Mouse (Mus musculus) small intestine, adult 2 months (tissue): ENCODE data around the gene Cst7.

Experiments
- CTCF ChIP-seq: fragments of 200-500 bp; IDR thresholded peaks from 2 replicates; pipeline ENCODE4 v1.5.1; 2012; ENCODE audit warnings: low read depth, mild to moderate bottlenecking, control low read depth, inconsistent platforms, low read length, moderate library complexity, mixed read lengths; ENCODE audit not compliant: insufficient replicate concordance, insufficient read length; ENCODE audit errors: extremely low read depth
- POLR2A ChIP-seq: fragments of 200-500 bp; IDR thresholded peaks from 2 replicates; pipeline ENCODE4 v1.6.1; 2012; ENCODE audit warnings: low read depth, mild to moderate bottlenecking, control low read depth, inconsistent platforms, low read length, moderate library complexity

DNA sequence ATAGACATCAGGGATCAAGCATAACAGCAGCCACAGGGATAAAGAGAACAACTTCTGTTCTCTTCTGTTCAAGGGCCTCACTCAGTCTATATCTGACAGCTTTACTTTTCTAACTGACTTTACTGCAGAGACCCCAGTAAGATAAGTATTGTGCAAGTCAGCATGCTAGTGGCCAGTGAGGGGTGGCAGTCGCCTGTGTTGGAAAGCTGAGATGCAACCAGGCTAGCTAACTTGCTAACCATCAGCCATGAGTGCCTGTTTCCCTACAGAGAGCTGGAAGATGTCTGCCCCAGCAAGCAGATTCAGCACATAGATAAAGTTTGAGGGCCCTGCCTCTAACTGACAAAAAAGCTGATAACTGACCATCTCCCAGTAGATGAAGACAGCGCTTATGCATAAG lies 546 bp downstream of the Cst7 start:
- TF ChIP-seq CTCF (no peak), POLR2A (no peak)
